Mouse (Mus musculus) hindbrain, postnatal 0 days (tissue): ENCODE data around the gene Fer1l4. TPM values are rescaled to one million over a fixed set of nuclear protein-coding genes. Genes with fewer than 3 reads are reported as not detected.

ENCODE experiments used
- ATAC-seq: fragments of 200-750 bp; cut with Nextera tagmentation; 2 replicates; pipeline ENCODE4 v1.8.0; 2017; ENCODE audit warnings: mild to moderate bottlenecking, moderate TSS enrichment, moderate library complexity
- DNase-seq: peaks from one replicate; pipeline ENCODE4 v3.0.0-alpha.2; 2015; ENCODE audit warnings: low spot score
- H3K27ac ChIP-seq: fragments of 300-500 bp; sonication (generic); 2 replicates; pipeline ENCODE4 v1.5.1; 2014; ENCODE audit warnings: mild to moderate bottlenecking
- H3K27me3 ChIP-seq: fragments of 300-500 bp; sonication (generic); 2 replicates; pipeline ENCODE4 v1.6.1; 2014; ENCODE audit warnings: low read length, mixed read lengths; ENCODE audit not compliant: insufficient read depth
- H3K36me3 ChIP-seq: fragments of 300-500 bp; sonication (generic); 2 replicates; pipeline ENCODE4 v1.6.1; 2014; ENCODE audit warnings: low read length, mixed read lengths; ENCODE audit not compliant: insufficient read depth
- H3K4me1 ChIP-seq: fragments of 300-500 bp; sonication (generic); 2 replicates; pipeline ENCODE4 v1.6.1; 2014; ENCODE audit warnings: antibody characterized with exemption, low read length, mixed read lengths; ENCODE audit not compliant: insufficient read depth
- H3K4me2 ChIP-seq: fragments of 300-500 bp; sonication (generic); 2 replicates; pipeline ENCODE4 v1.6.1; 2014; ENCODE audit warnings: low read depth, mild to moderate bottlenecking, low read length, moderate library complexity, mixed read lengths
- H3K4me3 ChIP-seq: fragments of 300-500 bp; sonication (generic); 2 replicates; pipeline ENCODE4 v1.5.1; 2014; ENCODE audit warnings: low read length
- H3K9ac ChIP-seq: fragments of 300-500 bp; sonication (generic); replicated peaks from 2 replicates; pipeline ENCODE4 v1.6.1; 2014; ENCODE audit warnings: mild to moderate bottlenecking, low read length, moderate library complexity, mixed read lengths
- H3K9me3 ChIP-seq: fragments of 300-500 bp; sonication (generic); 2 replicates; pipeline ENCODE4 v1.6.1; 2016; ENCODE audit warnings: low read length, mixed read lengths
- CTCF ChIP-seq: IDR thresholded peaks from 2 replicates; pipeline ENCODE4 v1.5.1; 2016; ENCODE audit warnings: antibody characterized with exemption, control low read depth, low read depth
- WGBS: fragments of 180-500 bp; shearing (Covaris S2); extraction: QIAGEN DNeasy Blood & Tissue Kit; methylation state at CpG from one replicate; pipeline ENCODE4 v1.1.7; 2014; 5-methylcytosine and 5-hydroxymethylcytosine counted together
- polyA plus RNA-seq: library from polyadenylated mRNA; unstranded; fragments of >200 nt; fragmentation: Nextera tagmentation; extraction: Ambion mirVana; gene quantifications from 2 replicates; pipeline ENCODE4 v1.2.1, GENCODE M21; 2015
- total RNA-seq: library from RNA; depleted of rRNA; stranded (reverse); fragments of >200 nt; gene quantifications from 2 replicates; pipeline ENCODE4 v1.2.3, GENCODE M21; 2014

Gene Fer1l4
- total and polyA plus RNA-seq, 2 experiments from 2014 or later: not detected

DNA sequence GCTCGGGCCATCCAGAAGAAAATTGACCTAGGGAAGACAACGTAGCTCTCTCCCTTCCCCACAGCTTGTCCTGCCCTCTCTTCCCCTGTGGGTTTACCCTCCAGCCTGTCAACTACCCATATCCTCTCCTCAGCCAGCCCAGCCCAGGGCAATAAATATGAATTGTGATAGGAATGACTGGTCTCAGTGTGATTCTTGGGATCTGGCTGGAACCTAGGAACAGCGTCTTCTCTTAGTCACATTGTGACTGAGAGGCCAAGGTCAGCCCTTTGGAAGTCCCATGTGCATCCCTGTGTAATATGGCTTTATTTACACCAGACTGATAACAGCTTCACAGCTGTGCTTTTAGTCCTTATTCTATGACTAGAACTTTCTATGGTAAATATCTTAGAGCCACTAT is 34.6 kb downstream of the Fer1l4 start:
- ATAC-seq (no peak), DNase-seq (no peak)
- no peaks in the 10 kb centered on the region for H3K9me3 ChIP-seq
- H3K27ac ChIP-seq: no peak overlapping the region
- no peak overlapping the region for H3K9ac ChIP-seq
- peaks cover 57% of the 10 kb centered on the region for H3K36me3 ChIP-seq
- H3K4me1 ChIP-seq: no peaks in the 10 kb centered on the region
- TF ChIP-seq CTCF: no peak
- 92% methylated on average over 3 of the region's 3 CpGs for whole genome bisulfite sequencing
- H3K4me2 ChIP-seq: no peak overlapping the region
- H3K4me3 ChIP-seq: no peak overlapping the region
- H3K27me3 ChIP-seq: no peaks in the 10 kb centered on the region

DNA sequence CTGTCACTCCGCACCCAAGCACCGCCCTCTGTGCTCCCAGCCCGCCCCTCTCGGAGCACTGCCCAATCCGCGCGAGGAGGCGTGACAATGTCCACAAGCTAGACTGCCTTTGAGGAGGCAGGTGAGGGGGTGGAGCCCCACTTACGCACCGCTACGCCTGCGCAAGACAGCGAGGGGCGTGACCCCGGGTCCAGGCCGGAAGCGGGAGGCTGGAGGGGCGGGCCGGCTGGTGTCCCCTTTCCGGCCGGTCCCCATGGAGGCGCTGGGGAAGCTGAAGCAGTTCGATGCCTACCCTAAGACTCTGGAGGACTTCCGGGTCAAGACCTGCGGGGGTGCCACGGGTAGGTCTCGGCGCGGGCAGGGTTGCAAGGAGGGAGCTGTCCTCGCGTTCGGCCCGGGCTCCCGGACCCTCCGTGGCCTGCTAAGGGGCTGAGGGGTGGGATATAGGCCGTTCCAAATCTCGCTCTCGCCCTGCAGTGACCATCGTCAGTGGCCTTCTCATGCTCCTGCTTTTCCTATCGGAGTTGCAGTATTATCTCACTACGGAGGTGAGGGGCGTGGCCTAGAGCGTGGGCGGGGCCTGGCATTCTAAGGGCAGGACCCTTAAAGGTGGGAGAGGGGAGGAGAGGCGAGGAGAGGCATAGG is 44.7 kb downstream of the Fer1l4 start, which contains the start of the genes 6430550D23Rik and Ergic3:
6430550D23Rik (minus strand) TSS at position 90 of the 645 bp plus-strand sequence.
Ergic3 (plus strand) TSS at position 158 of the 645 bp plus-strand sequence.
- Histone ChIP-seq H3K4me2 (peak within 1 kb of the TSS; percentile 82), H3K9ac (peak within 1 kb of the TSS; percentile 75), H3K36me3 (peaks cover 19% of the 10 kb centered on the region), H3K27me3 (no peaks in the 10 kb centered on the region), H3K4me3 (peak within 1 kb of the TSS; percentile 72), H3K27ac (peak within 1 kb of the TSS; percentile 78), H3K9me3 (no peaks in the 10 kb centered on the region), H3K4me1 (no peaks in the 10 kb centered on the region; the same call in 1 of the 2 replicates)
- DNase-seq: peak; percentile 98
- ATAC-seq: peak; percentile 99
- no peak for TF ChIP-seq CTCF
- under 1% methylated on average over 45 of the region's 45 CpGs for WGBS

DNA sequence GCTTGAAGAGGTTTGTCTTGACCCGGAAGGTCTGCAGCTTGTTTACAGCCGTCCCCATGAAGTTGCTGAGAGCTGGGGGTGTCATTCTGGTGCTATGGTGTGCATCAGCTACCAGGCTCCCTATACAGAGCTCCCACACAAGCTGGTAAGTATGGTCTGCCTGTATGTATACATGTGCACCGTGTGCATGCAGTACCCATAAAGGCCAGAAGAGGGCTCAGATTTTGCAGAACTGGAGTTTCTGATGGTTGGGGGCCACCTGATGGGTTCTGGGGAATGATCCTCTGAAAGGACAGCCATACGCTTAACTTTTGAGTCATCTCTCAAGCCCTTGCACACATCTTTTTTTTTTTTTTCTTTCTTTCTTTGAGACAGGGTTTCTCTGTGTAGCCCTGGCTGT is 47.4 kb downstream of the Fer1l4 start:
- peak; percentile 57 for TF ChIP-seq CTCF
- Histone ChIP-seq H3K27me3 (no peaks in the 10 kb centered on the region), H3K9ac (no peak overlapping the region), H3K9me3 (no peaks in the 10 kb centered on the region), H3K4me1 (no peaks in the 10 kb centered on the region; the same call in 1 of the 2 replicates), H3K27ac (no peak overlapping the region), H3K4me3 (no peak overlapping the region), H3K4me2 (no peak overlapping the region), H3K36me3 (no peaks in the 10 kb centered on the region)
- DNase-seq: peak; percentile 29
- 93% methylated on average over 4 of the region's 4 CpGs for WGBS
- no peak for ATAC-seq

DNA sequence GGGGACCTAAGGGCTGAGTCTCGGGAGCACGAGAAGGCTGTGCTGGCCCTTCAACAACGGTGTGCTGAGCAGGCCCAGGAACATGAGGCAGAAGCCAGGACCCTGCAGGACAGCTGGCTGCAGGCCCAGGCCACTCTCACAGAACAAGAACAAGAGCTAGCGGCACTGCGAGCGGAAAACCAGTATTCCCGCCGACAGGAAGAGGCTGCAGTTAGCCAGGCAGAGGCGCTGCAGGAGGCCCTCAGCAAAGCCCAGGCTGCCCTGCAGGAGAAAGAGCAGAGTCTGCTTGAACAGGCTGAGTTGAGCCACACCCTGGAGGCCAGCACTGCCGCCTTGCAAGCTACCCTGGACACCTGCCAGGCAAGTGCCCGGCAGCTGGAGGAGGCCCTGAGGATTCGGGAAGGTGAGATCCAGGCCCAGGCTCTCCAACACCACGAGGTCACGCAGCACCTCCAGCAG is 60.9 kb downstream of the Fer1l4 start:
- peak; percentile 44 for TF ChIP-seq CTCF
- no peak overlapping the region for H3K9ac ChIP-seq
- peaks cover 77% of the 10 kb centered on the region for H3K36me3 ChIP-seq
- no peaks in the 10 kb centered on the region for H3K9me3 ChIP-seq
- peak overlapping the region; percentile 69 for H3K27ac ChIP-seq
- no peak overlapping the region for H3K4me3 ChIP-seq
- WGBS: 39% methylated on average over 14 of the region's 14 CpGs
- DNase-seq (peak; percentile 84), ATAC-seq (peak; percentile 68; the same call in 1 of the 2 replicates)
- H3K27me3 ChIP-seq: no peaks in the 10 kb centered on the region
- peaks cover 14% of the 10 kb centered on the region; the same call in 1 of the 2 replicates for H3K4me1 ChIP-seq
- H3K4me2 ChIP-seq: no peak overlapping the region

DNA sequence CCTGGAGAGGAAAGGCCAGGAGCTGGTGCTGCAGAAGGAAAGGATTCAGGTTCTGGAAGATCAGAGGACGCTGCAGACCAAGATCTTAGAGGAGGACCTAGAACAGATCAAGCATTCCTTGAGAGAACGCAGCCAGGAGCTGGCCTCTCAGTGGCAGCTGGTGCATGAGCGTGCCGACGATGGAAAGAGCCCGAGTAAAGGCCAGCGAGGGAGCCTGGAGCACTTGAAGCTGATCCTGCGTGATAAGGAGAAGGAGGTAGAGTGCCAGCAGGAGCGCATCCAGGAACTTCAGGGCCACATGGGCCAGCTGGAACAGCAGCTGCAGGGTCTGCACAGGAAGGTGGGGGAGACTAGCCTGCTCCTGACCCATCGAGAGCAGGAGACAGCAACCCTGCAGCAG is 61.6 kb downstream of the Fer1l4 start:
- H3K36me3 ChIP-seq: peaks cover 76% of the 10 kb centered on the region
- whole genome bisulfite sequencing: 68% methylated on average over 10 of the region's 10 CpGs
- H3K4me2 ChIP-seq: no peak overlapping the region
- H3K27me3 ChIP-seq: no peaks in the 10 kb centered on the region
- TF ChIP-seq CTCF: no peak
- H3K27ac ChIP-seq: peak overlapping the region; percentile 69; the same call in 1 of the 2 replicates
- ATAC-seq (0 out of 2 replicates have a peak, but pooled peaks have one; percentile 30), DNase-seq (peak; percentile 25)
- H3K9me3 ChIP-seq: no peaks in the 10 kb centered on the region
- peaks cover 14% of the 10 kb centered on the region; the same call in 1 of the 2 replicates for H3K4me1 ChIP-seq
- H3K9ac ChIP-seq: no peak overlapping the region
- H3K4me3 ChIP-seq: no peak overlapping the region

DNA sequence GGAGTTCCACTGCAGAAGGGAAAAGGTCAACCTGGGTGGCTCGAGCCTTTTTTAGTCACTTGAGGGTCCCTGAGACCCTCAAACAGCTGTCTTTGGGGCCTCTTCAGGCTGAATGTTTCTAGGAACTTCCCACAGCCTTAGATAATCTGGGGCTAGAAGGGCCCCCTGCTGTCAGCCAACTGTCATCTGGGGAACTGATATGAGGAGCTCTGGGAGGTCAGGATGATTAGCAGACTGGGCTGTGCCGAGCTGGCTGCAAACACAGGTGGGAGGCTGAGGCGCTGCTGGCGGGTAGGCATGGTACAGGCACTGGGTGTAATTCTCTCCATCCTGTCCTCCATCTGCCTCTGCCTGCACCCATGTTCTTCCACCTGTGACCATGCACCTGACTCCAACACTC is 63.7 kb downstream of the Fer1l4 start:
- H3K27ac ChIP-seq: no peak overlapping the region
- peaks cover 14% of the 10 kb centered on the region; the same call in 1 of the 2 replicates for H3K4me1 ChIP-seq
- no peak overlapping the region for H3K4me3 ChIP-seq
- WGBS: 66% methylated on average over 4 of the region's 4 CpGs
- H3K9me3 ChIP-seq: no peaks in the 10 kb centered on the region
- peaks cover 76% of the 10 kb centered on the region for H3K36me3 ChIP-seq
- no peak for TF ChIP-seq CTCF
- H3K27me3 ChIP-seq: no peaks in the 10 kb centered on the region
- DNase-seq (no peak), ATAC-seq (no peak)
- H3K4me2 ChIP-seq: no peak overlapping the region
- H3K9ac ChIP-seq: no peak overlapping the region

DNA sequence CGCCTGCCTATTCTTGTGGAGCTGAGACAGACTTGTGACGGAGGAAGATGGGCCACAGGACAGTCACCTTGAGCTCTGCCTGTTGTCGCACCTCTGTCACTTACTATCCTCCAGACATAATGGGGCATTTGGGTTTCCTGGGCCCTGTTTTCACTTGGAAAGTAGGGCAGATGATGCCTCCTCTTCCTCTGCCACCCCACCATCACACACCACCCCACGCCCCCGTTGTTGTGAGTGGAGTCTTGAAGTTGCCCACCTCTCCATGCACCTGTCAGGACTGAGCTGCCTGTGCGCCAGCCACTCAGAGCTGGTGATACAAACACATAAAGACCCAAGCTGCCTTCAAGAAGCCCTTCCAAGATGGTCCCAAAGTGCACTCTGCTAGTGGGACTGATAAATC is 65.6 kb downstream of the Fer1l4 start:
- WGBS: 98% methylated on average over 6 of the region's 6 CpGs
- no peak for DNase-seq
- H3K9me3 ChIP-seq: no peaks in the 10 kb centered on the region
- no peak overlapping the region for H3K27ac ChIP-seq
- H3K4me2 ChIP-seq: no peak overlapping the region
- no peaks in the 10 kb centered on the region for H3K27me3 ChIP-seq
- H3K4me1 ChIP-seq: peaks cover 11% of the 10 kb centered on the region; the same call in 1 of the 2 replicates
- H3K36me3 ChIP-seq: peaks cover 81% of the 10 kb centered on the region
- ATAC-seq: no peak
- H3K9ac ChIP-seq: no peak overlapping the region
- TF ChIP-seq CTCF: no peak
- no peak overlapping the region for H3K4me3 ChIP-seq
